Mouse (Mus musculus) midbrain, embryonic 11.5 days (tissue): ENCODE measurements around the gene Zfp870. TPM values are rescaled to one million over a fixed set of nuclear protein-coding genes. Genes with fewer than 3 reads are reported as not detected.

Source experiments
- ATAC-seq: fragments of 200-750 bp; cut with Nextera tagmentation; 2 replicates; pipeline ENCODE4 v1.8.0; 2017; ENCODE audit warnings: moderate TSS enrichment, moderate library complexity; ENCODE audit not compliant: low FRiP score
- DNase-seq: peaks from one replicate; pipeline ENCODE4 v3.0.0; 2015; ENCODE audit warnings: low spot score; ENCODE audit errors: missing footprints
- H3K27ac ChIP-seq: fragments of 300-500 bp; sonication (generic); 2 replicates; pipeline ENCODE4 v1.5.1; 2014; ENCODE audit warnings: low read depth, low read length
- H3K27me3 ChIP-seq: fragments of 300-500 bp; sonication (generic); 2 replicates; pipeline ENCODE4 v1.6.1; 2014; ENCODE audit warnings: mild to moderate bottlenecking, low read length, moderate library complexity, mixed read lengths; ENCODE audit not compliant: control insufficient read depth, insufficient read depth
- H3K36me3 ChIP-seq: fragments of 300-500 bp; sonication (generic); 2 replicates; pipeline ENCODE4 v1.6.1; 2014; ENCODE audit warnings: mild to moderate bottlenecking, low read length, moderate library complexity, mixed read lengths; ENCODE audit not compliant: control insufficient read depth, insufficient read depth
- H3K4me1 ChIP-seq: fragments of 300-500 bp; sonication (generic); 2 replicates; pipeline ENCODE4 v1.6.1; 2014; ENCODE audit warnings: low read length; ENCODE audit not compliant: control insufficient read depth, insufficient read depth
- H3K4me2 ChIP-seq: fragments of 300-500 bp; sonication (generic); 2 replicates; pipeline ENCODE4 v1.6.1; 2014; ENCODE audit warnings: mild to moderate bottlenecking, moderate library complexity
- H3K4me3 ChIP-seq: fragments of 300-500 bp; sonication (generic); 2 replicates; pipeline ENCODE4 v1.5.1; 2014; ENCODE audit warnings: low read depth, low read length
- H3K9ac ChIP-seq: fragments of 300-500 bp; sonication (generic); 2 replicates; pipeline ENCODE4 v1.6.1; 2014; ENCODE audit warnings: low read length
- H3K9me3 ChIP-seq: fragments of 300-500 bp; sonication (generic); 2 replicates; pipeline ENCODE4 v1.6.1; 2016; ENCODE audit warnings: low read length; ENCODE audit not compliant: control insufficient read depth
- WGBS: fragments of 180-500 bp; shearing (Covaris S2); extraction: QIAGEN DNeasy Blood & Tissue Kit; methylation state at CpG from one replicate; pipeline ENCODE4 v1.1.7; 2014; 5-methylcytosine and 5-hydroxymethylcytosine counted together
- polyA plus RNA-seq: library from polyadenylated mRNA; unstranded; fragments of >200 nt; fragmentation: Nextera tagmentation; extraction: Ambion mirVana; gene quantifications from 2 replicates; pipeline ENCODE4 v1.2.1, GENCODE M21; 2014

The Zfp870 gene
- 9.7 and 11.0 TPM in 2 replicates for polyA plus RNA-seq

- no peaks in the 10 kb centered on the region for H3K9me3 ChIP-seq
- H3K4me1 ChIP-seq, result peaks cover 7% of the 10 kb centered on the region
- WGBS, result 11% methylated on average over 33 of the region's 33 CpGs
- peak within 1 kb of the TSS; percentile 78 for H3K27ac ChIP-seq
- DNase-seq (peak; percentile 99), ATAC-seq (peak; percentile 99)
- H3K27me3 ChIP-seq, result no peaks in the 10 kb centered on the region
- peak within 1 kb of the TSS; percentile 83 for H3K9ac ChIP-seq
- peak within 1 kb of the TSS; percentile 63 for H3K4me2 ChIP-seq
- H3K36me3 ChIP-seq, result no peaks in the 10 kb centered on the region
- H3K4me3 ChIP-seq, result peak within 1 kb of the TSS; percentile 59
Measured at GRCm38 (mm10) chr17:32891239-32892180, at the start of gene Zfp870. Zfp870 (minus strand) TSS chr17:32891642.

- Histone ChIP-seq H3K36me3 (no peaks in the 10 kb centered on the region), H3K4me3 (no peak overlapping the region), H3K4me1 (no peaks in the 10 kb centered on the region), H3K27ac (no peak overlapping the region), H3K4me2 (no peak overlapping the region), H3K9ac (no peak overlapping the region), H3K9me3 (no peaks in the 10 kb centered on the region), H3K27me3 (no peaks in the 10 kb centered on the region)
- ATAC-seq (no peak), DNase-seq (no peak)
- WGBS, result 68% methylated on average over 4 of the region's 4 CpGs
Measured at GRCm38 (mm10) chr17:32939831-32940230, 48.4 kb upstream of the Zfp870 start.

GRCm38 (mm10) chr17:32927803-32928202 is 36.4 kb upstream of the Zfp870 start:
- Histone ChIP-seq H3K4me1 (peaks cover 4% of the 10 kb centered on the region), H3K4me3 (no peak overlapping the region), H3K4me2 (no peak overlapping the region), H3K9me3 (no peaks in the 10 kb centered on the region), H3K9ac (no peak overlapping the region), H3K27me3 (no peaks in the 10 kb centered on the region), H3K27ac (no peak overlapping the region), H3K36me3 (no peaks in the 10 kb centered on the region)
- 84% methylated on average over 5 of the region's 5 CpGs for WGBS
- DNase-seq, result no peak
- no peak for ATAC-seq

- Histone ChIP-seq H3K9ac (peak overlapping the region; percentile 73), H3K9me3 (no peaks in the 10 kb centered on the region), H3K27me3 (no peaks in the 10 kb centered on the region), H3K4me2 (peak overlapping the region; percentile 67), H3K4me1 (peaks cover 4% of the 10 kb centered on the region), H3K27ac (no peak overlapping the region), H3K36me3 (no peaks in the 10 kb centered on the region), H3K4me3 (peak overlapping the region; percentile 35)
- peak; percentile 94 for ATAC-seq
- WGBS, result 15% methylated on average over 32 of the region's 32 CpGs
- peak; percentile 95 for DNase-seq
Measured at GRCm38 (mm10) chr17:32924658-32925312, 33.3 kb upstream of the Zfp870 start.

- Histone ChIP-seq H3K4me2 (no peak overlapping the region), H3K36me3 (no peaks in the 10 kb centered on the region), H3K9ac (no peak overlapping the region; the same call in 1 of the 2 replicates), H3K4me1 (peaks cover 4% of the 10 kb centered on the region), H3K4me3 (no peak overlapping the region), H3K9me3 (no peaks in the 10 kb centered on the region), H3K27ac (no peak overlapping the region), H3K27me3 (no peaks in the 10 kb centered on the region)
- WGBS, result 89% methylated on average over 1 of the region's 1 CpGs
- ATAC-seq (no peak), DNase-seq (no peak)
Measured at GRCm38 (mm10) chr17:32923681-32924080, 32.2 kb upstream of the Zfp870 start.

GRCm38 (mm10) chr17:32919123-32919522 is 27.7 kb upstream of the Zfp870 start:
- no peak overlapping the region for H3K4me3 ChIP-seq
- H3K4me2 ChIP-seq, result no peak overlapping the region
- no peak overlapping the region for H3K9ac ChIP-seq
- no peak for DNase-seq
- no peaks in the 10 kb centered on the region for H3K9me3 ChIP-seq
- WGBS, result 79% methylated on average over 2 of the region's 2 CpGs
- H3K36me3 ChIP-seq, result no peaks in the 10 kb centered on the region
- H3K4me1 ChIP-seq, result no peaks in the 10 kb centered on the region
- no peak for ATAC-seq
- no peak overlapping the region for H3K27ac ChIP-seq
- H3K27me3 ChIP-seq, result no peaks in the 10 kb centered on the region

GRCm38 (mm10) chr17:32917131-32917530 is 25.7 kb upstream of the Zfp870 start, which contains the start of gene Cyp4f14:
Cyp4f14 (minus strand) TSS chr17:32917342.
- H3K9ac ChIP-seq, result no peak within 1 kb of the TSS
- 77% methylated on average over 2 of the region's 2 CpGs for whole genome bisulfite sequencing
- H3K9me3 ChIP-seq, result no peaks in the 10 kb centered on the region
- H3K27me3 ChIP-seq, result no peaks in the 10 kb centered on the region
- H3K4me3 ChIP-seq, result no peak within 1 kb of the TSS
- ATAC-seq (no peak), DNase-seq (no peak)
- H3K27ac ChIP-seq, result no peak within 1 kb of the TSS
- no peaks in the 10 kb centered on the region for H3K4me1 ChIP-seq
- H3K36me3 ChIP-seq, result no peaks in the 10 kb centered on the region
- no peak within 1 kb of the TSS for H3K4me2 ChIP-seq

GRCm38 (mm10) chr17:32916075-32916474 is 24.6 kb upstream of the Zfp870 start:
- Histone ChIP-seq H3K4me3 (no peak overlapping the region), H3K27ac (no peak overlapping the region), H3K4me2 (no peak overlapping the region), H3K27me3 (no peaks in the 10 kb centered on the region), H3K36me3 (no peaks in the 10 kb centered on the region), H3K9ac (no peak overlapping the region), H3K4me1 (no peaks in the 10 kb centered on the region), H3K9me3 (no peaks in the 10 kb centered on the region)
- WGBS, result 82% methylated on average over 1 of the region's 1 CpGs
- ATAC-seq (no peak), DNase-seq (no peak)

- Histone ChIP-seq H3K27me3 (no peaks in the 10 kb centered on the region), H3K36me3 (no peaks in the 10 kb centered on the region), H3K27ac (no peak overlapping the region), H3K4me3 (no peak overlapping the region), H3K4me1 (no peaks in the 10 kb centered on the region), H3K9ac (no peak overlapping the region), H3K4me2 (no peak overlapping the region), H3K9me3 (no peaks in the 10 kb centered on the region)
- DNase-seq (no peak), ATAC-seq (no peak)
- WGBS, result 81% methylated on average over 10 of the region's 10 CpGs
Measured at GRCm38 (mm10) chr17:32906172-32906571, 14.7 kb upstream of the Zfp870 start.
